Mouse (Mus musculus) CH12.LX (cell line): ENCODE data around the gene Galnt3. TPM values are rescaled to one million over a fixed set of nuclear protein-coding genes. Genes with fewer than 3 reads are reported as not detected.

Experiments used
- DNase-seq: peaks from one replicate; pipeline ENCODE4 v3.0.0-alpha.2; 2013; ENCODE audit errors: extremely low read depth
- H3K27ac ChIP-seq: 2 replicates; pipeline ENCODE4 v1.5.1; 2012; ENCODE audit warnings: low read depth, mild to moderate bottlenecking, control low read depth, moderate library complexity; ENCODE audit not compliant: insufficient read depth
- H3K27me3 ChIP-seq: replicated peaks from 2 replicates; pipeline ENCODE3; 2012; ENCODE audit warnings: inconsistent platforms
- H3K36me3 ChIP-seq, 2 experiments: replicated peaks in 1 of 2; 2 replicates each; pipeline versions ENCODE3 to v1.6.1; 2012; ENCODE audit warnings: inconsistent platforms in 1 of 2, low read length in 1 of 2, mild to moderate bottlenecking in 1 of 2, mixed read lengths in 1 of 2, moderate library complexity in 1 of 2; ENCODE audit not compliant: control insufficient read depth in 1 of 2, insufficient read depth in 1 of 2
- H3K4me1 ChIP-seq, 2 experiments: 2 replicates each; pipeline ENCODE4 v1.6.1; 2012; ENCODE audit warnings: inconsistent platforms in 1 of 2, moderate library complexity in 1 of 2; ENCODE audit not compliant: insufficient read depth in 2 of 2, control insufficient read depth in 1 of 2
- H3K4me2 ChIP-seq: 2 replicates; pipeline ENCODE4 v1.6.1; 2012; ENCODE audit warnings: low read depth, mild to moderate bottlenecking, control low read depth; ENCODE audit not compliant: poor library complexity, insufficient read depth, severe bottlenecking
- H3K4me3 ChIP-seq, 3 experiments: fragments of 150-350 bp in 1 of 3; sonication (generic) in 1 of 3; replicated peaks in 1 of 3; 2 replicates each; pipeline versions ENCODE3 to v1.5.1; 2011 to 2012; ENCODE audit warnings: low read depth in 2 of 3, low read length in 2 of 3, mild to moderate bottlenecking in 2 of 3, moderate library complexity in 2 of 3, control low read depth in 1 of 3, improper control_type of control experiment in 1 of 3, inconsistent platforms in 1 of 3, mixed read lengths in 1 of 3; ENCODE audit not compliant: poor library complexity in 1 of 3
- H3K79me2 ChIP-seq: replicated peaks from 2 replicates; pipeline ENCODE4 v1.6.1; 2012; ENCODE audit warnings: mild to moderate bottlenecking, moderate library complexity; ENCODE audit not compliant: control insufficient read depth, poor library complexity, insufficient read depth, severe bottlenecking; ENCODE audit errors: extremely low read depth
- H3K9ac ChIP-seq: 2 replicates; pipeline ENCODE4 v1.6.1; 2012; ENCODE audit warnings: low read depth, mild to moderate bottlenecking, control low read depth, moderate library complexity; ENCODE audit not compliant: insufficient read depth
- H3K9me3 ChIP-seq: replicated peaks from 2 replicates; pipeline ENCODE3; 2012; ENCODE audit warnings: low read length, inconsistent platforms, mixed read lengths
- BHLHE40 ChIP-seq: IDR thresholded peaks from 2 replicates; pipeline ENCODE4 v1.6.1; 2011; ENCODE audit warnings: mild to moderate bottlenecking, low read depth, low read length, improper control_type of control experiment
- CTCF ChIP-seq, 2 experiments: IDR thresholded peaks in 1 of 2; conservative IDR thresholded peaks in 1 of 2; 2 replicates each; pipeline ENCODE4 v1.5.1; 2011 to 2012; ENCODE audit warnings: low read depth in 2 of 2, low read length in 2 of 2, improper control_type of control experiment in 1 of 2, inconsistent platforms in 1 of 2, mild to moderate bottlenecking in 1 of 2, moderate library complexity in 1 of 2
- E2F4 ChIP-seq: IDR thresholded peaks from 2 replicates; pipeline ENCODE4 v1.6.1; 2011; ENCODE audit warnings: low read depth, low read length, improper control_type of control experiment; ENCODE audit not compliant: insufficient replicate concordance
- GABPA ChIP-seq: IDR thresholded peaks from 2 replicates; pipeline ENCODE4 v1.6.1; 2012; ENCODE audit warnings: low read depth, low read length, improper control_type of control experiment, inconsistent platforms; ENCODE audit not compliant: insufficient replicate concordance
- HCFC1 ChIP-seq: IDR thresholded peaks from 2 replicates; pipeline ENCODE4 v1.6.1; 2012; ENCODE audit warnings: low read depth, mild to moderate bottlenecking, inconsistent platforms, low read length, improper control_type of control experiment
- JUND ChIP-seq: conservative IDR thresholded peaks from 2 replicates; pipeline ENCODE4 v1.6.1; 2011; ENCODE audit warnings: low read depth, low read length, improper control_type of control experiment
- KAT2A ChIP-seq: IDR thresholded peaks from 2 replicates; pipeline ENCODE4 v1.6.1; 2012; ENCODE audit warnings: low read length, improper control_type of control experiment, inconsistent platforms; ENCODE audit not compliant: insufficient replicate concordance
- MAFK ChIP-seq: IDR thresholded peaks from 2 replicates; pipeline ENCODE4 v1.6.1; 2011; ENCODE audit warnings: low read length, improper control_type of control experiment; ENCODE audit not compliant: insufficient replicate concordance
- NRF1 ChIP-seq: IDR thresholded peaks from 2 replicates; pipeline ENCODE4 v1.6.1; 2014; ENCODE audit warnings: low read depth, mild to moderate bottlenecking, inconsistent platforms, low read length, improper control_type of control experiment, moderate library complexity
- PAX5 ChIP-seq: IDR thresholded peaks from 2 replicates; pipeline ENCODE4 v1.6.1; 2012; ENCODE audit warnings: low read length, inconsistent platforms, mixed read lengths
- SMC3 ChIP-seq: IDR thresholded peaks from 2 replicates; pipeline ENCODE4 v1.6.1; 2011; ENCODE audit warnings: low read depth, low read length, improper control_type of control experiment
- TBP ChIP-seq: conservative IDR thresholded peaks from 2 replicates; pipeline ENCODE4 v1.6.1; 2011; ENCODE audit warnings: low read depth, low read length, improper control_type of control experiment
- TCF12 ChIP-seq: IDR thresholded peaks from 2 replicates; pipeline ENCODE4 v1.6.1; 2014; ENCODE audit warnings: low read depth, mild to moderate bottlenecking, inconsistent platforms, low read length, improper control_type of control experiment
- USF1 ChIP-seq: IDR thresholded peaks from 2 replicates; pipeline ENCODE4 v1.6.1; 2014; ENCODE audit warnings: low read depth, mild to moderate bottlenecking, inconsistent platforms, low read length, improper control_type of control experiment
- USF2 ChIP-seq: conservative IDR thresholded peaks from 2 replicates; pipeline ENCODE4 v1.6.1; 2011; ENCODE audit warnings: low read depth, low read length, improper control_type of control experiment
- ZC3H11A ChIP-seq: IDR thresholded peaks from 2 replicates; pipeline ENCODE4 v1.6.1; 2012; ENCODE audit warnings: low read depth, mild to moderate bottlenecking, inconsistent platforms, low read length, improper control_type of control experiment
- ZKSCAN1 ChIP-seq: IDR thresholded peaks from 2 replicates; pipeline ENCODE4 v1.6.1; 2012; ENCODE audit warnings: low read depth, inconsistent platforms, low read length, improper control_type of control experiment, borderline replicate concordance
- ZMIZ1 ChIP-seq: IDR thresholded peaks from 2 replicates; pipeline ENCODE4 v1.6.1; 2012; ENCODE audit warnings: low read depth, mild to moderate bottlenecking, inconsistent platforms, low read length, improper control_type of control experiment
- dilution Hi-C: fragments of 300-500 bp; cut with MboI; formaldehyde crosslinking; loops from 2 replicates; pipeline ENCODE4 v1.14.3; 2020; ENCODE audit warnings: low sequenced_read_pairs; ENCODE audit not compliant: extremely low pct_unique_long_range_greater_than_20kb, extremely low pct_ligation_motif_present
- in situ Hi-C: fragments of 300-500 bp; cut with MboI; formaldehyde crosslinking; loops from 3 replicates; pipeline ENCODE4 v1.14.3; 2019; ENCODE audit warnings: low sequenced_read_pairs, low pct_ligation_motif_present, low pct_unique_long_range_greater_than_20kb, mixed read lengths
- polyA plus RNA-seq: library from polyadenylated mRNA; unstranded; fragments of >175 nt; gene quantifications from 2 replicates; pipeline ENCODE4 v1.2.1, GENCODE M21; 2012; ENCODE audit warnings: low read depth; ENCODE audit not compliant: insufficient read length
- total RNA-seq, 2 experiments: library from RNA; depleted of rRNA; stranded (reverse); fragments of 300-350 nt in 1 of 2; fragments of >200 nt in 1 of 2; gene quantifications; 2 replicates each; pipeline ENCODE4 v1.2.3; 2012 to 2014

The Galnt3 gene
- total RNA-seq (2012; rRNA removed) (0.17 and 0.76 TPM in 2 replicates), total RNA-seq (2014; rRNA removed) (0.34 and 0.55 TPM in 2 replicates), polyA plus RNA-seq (not detected in 2 replicates)

- in situ Hi-C loops (no loop called here), dilution Hi-C loops (no loop called here)
- Histone ChIP-seq H3K79me2 (no peaks in the 10 kb centered on the region), H3K9me3 (peaks cover 25% of the 10 kb centered on the region), H3K4me1 (no peaks in the 10 kb centered on the region), H3K27ac (no peak within 1 kb of the TSS), H3K36me3 (no peaks in the 10 kb centered on the region), H3K9ac (no peak within 1 kb of the TSS), H3K4me2 (no peak within 1 kb of the TSS), H3K4me3 (no peak within 1 kb of the TSS), H3K27me3 (no peaks in the 10 kb centered on the region)
- TF ChIP-seq CTCF (conservative IDR thresholded peaks at IDR 0.05 in 1 of 2, IDR thresholded peaks at IDR 0.05 in 1 of 2; ENCODE audit: low read depth in 2 of 2, low read length in 2 of 2) (no peak), JUND (no peak), ZKSCAN1 (no peak), USF1 (no peak)
- no peak for DNase-seq
Observed at GRCm38 (mm10) chr2:66124591-66125271, at the start of gene Galnt3. Gene Galnt3 (minus strand): TSS chr2:66124994.

GRCm38 (mm10) chr2:66173134-66173533, 48.3 kb upstream of the Galnt3 start:
- dilution Hi-C loops, result no loop called here
- H3K4me3 ChIP-seq, result no peak overlapping the region
- TF ChIP-seq GABPA (no peak), SMC3 (no peak), ZC3H11A (no peak), HCFC1 (no peak), ZMIZ1 (no peak), KAT2A (no peak), BHLHE40 (no peak), USF2 (no peak), PAX5 (no peak), NRF1 (no peak), ZKSCAN1 (no peak), MAFK (no peak), TBP (no peak), CTCF (conservative IDR thresholded peaks at IDR 0.05 in 1 of 2, IDR thresholded peaks at IDR 0.05 in 1 of 2; ENCODE audit: low read depth in 2 of 2, low read length in 2 of 2) (no peak), TCF12 (no peak), USF1 (no peak), E2F4 (no peak)

More at GRCm38 (mm10) chr2:66173134-66173533, 48.3 kb upstream of the Galnt3 start:
- in situ Hi-C loops, result no loop called here
- no peak overlapping the region for H3K4me2 ChIP-seq
- H3K9ac ChIP-seq, result no peak overlapping the region
- H3K27me3 ChIP-seq, result no peaks in the 10 kb centered on the region
- peaks cover 20% of the 10 kb centered on the region for H3K9me3 ChIP-seq
- no peak for DNase-seq
- H3K79me2 ChIP-seq, result no peaks in the 10 kb centered on the region
- no peak overlapping the region for H3K27ac ChIP-seq
- H3K36me3 ChIP-seq, result no peaks in the 10 kb centered on the region
- H3K4me1 ChIP-seq, result peaks cover 2 to 7% of the 10 kb centered on the region in 2 experiments; a peak in 1 of 4 replicates
